15 mouse cellular contexts compared by ENCODE assay signal in genomic region chr11:117373195-117373594, GRCm38 (mm10).
A peak's percentile ranks its signal among the peaks of the same experiment; 100 is the strongest.
DNase-seq lines count a peak whose midpoint lies in the region; ATAC-seq and TF ChIP-seq lines count a peak whose summit lies in the region.
"Had no signal": no experiment of that assay in that cellular context is flagged by ENCODE, and none has a peak within 500 bp of the region (broad histone marks: within the 10 kb centered on the region; RNA-seq: fewer than 3 reads in every experiment).

No protein-coding gene starts in this region.

- no peak for TF ChIP-seq CTCF in testis, adult 2 months (IDR thresholded peaks at IDR 0.05; ENCODE audit: control insufficient read depth, insufficient read depth, insufficient replicate concordance, low read depth, low read length)
- no peak for TF ChIP-seq CTCF in forebrain, postnatal 0 days (IDR thresholded peaks at IDR 0.05; ENCODE audit: low read depth)
- no peak for TF ChIP-seq CTCF in layer of hippocampus, adult 2 months (conservative IDR thresholded peaks at IDR 0.05)

- H3K27ac ChIP-seq in testis, adult 2 months (ENCODE audit: control insufficient read depth, insufficient read depth, low read depth, low read length): no peak overlapping the region
- no peak overlapping the region for H3K27ac ChIP-seq in forebrain, postnatal 0 days (ENCODE audit: low read depth, low read length)
- no peak overlapping the region; the same call in 1 of the 2 replicates for H3K27ac ChIP-seq in layer of hippocampus, adult 2 months
- H3K27ac ChIP-seq: heart, embryonic 15.5 days; liver, embryonic 15.5 days had no signal

- peak overlapping the region; percentile 69 for H3K4me3 ChIP-seq in testis, adult 2 months (ENCODE audit: control insufficient read depth, low read depth, low read length)
- H3K4me3 ChIP-seq in forebrain, postnatal 0 days (ENCODE audit: low read depth, low read length): no peak overlapping the region
- no peak overlapping the region for H3K4me3 ChIP-seq in layer of hippocampus, adult 2 months
- H3K4me3 ChIP-seq: heart, embryonic 15.5 days; liver, embryonic 15.5 days had no signal

- 64% methylated on average over 20 of the region's 20 CpGs for WGBS in forebrain, postnatal 0 days

- no peaks in the 10 kb centered on the region for H3K27me3 ChIP-seq in testis, adult 2 months (ENCODE audit: control insufficient read depth, insufficient read depth, low read length)
- no peaks in the 10 kb centered on the region for H3K27me3 ChIP-seq in forebrain, postnatal 0 days (ENCODE audit: insufficient read depth, low read length)
- H3K27me3 ChIP-seq: liver, embryonic 15.5 days had no signal

- no peak overlapping the region for H3K9ac ChIP-seq in forebrain, postnatal 0 days
- H3K9ac ChIP-seq: heart, embryonic 15.5 days; liver, embryonic 15.5 days had no signal

- peak; percentile 45; the same call in 1 of the 2 replicates for ATAC-seq in forebrain, postnatal 0 days
- ATAC-seq in CD4-positive, CD25-positive, alpha-beta regulatory T cell, adult 4 months: no peak
- ATAC-seq: Patski had no signal

- peak; percentile 52 to 59 for DNase-seq in heart, postnatal 14 days
- no peak for DNase-seq in heart, adult 8-10 months (ENCODE audit: low spot score)
- no peak for DNase-seq in testis, postnatal 14 days (ENCODE audit: low spot score)
- DNase-seq in forebrain, postnatal 0 days: peak; percentile 32
- DNase-seq in layer of hippocampus, adult 2 months (ENCODE audit: low spot score in 2 of 2): no peak
- DNase-seq: adrenal gland, adult 8-10 months; kidney, adult 2 months; lung, postnatal 36 days; right cerebral cortex, postnatal 14 days; thymus, postnatal 36 days had no signal

- H3K4me2 ChIP-seq in forebrain, postnatal 0 days (ENCODE audit: low read depth): no peak overlapping the region
- H3K4me2 ChIP-seq: heart, embryonic 15.5 days; liver, embryonic 15.5 days had no signal

- peaks cover 3% of the 10 kb centered on the region; the same call in 1 of the 2 replicates for H3K4me1 ChIP-seq in testis, adult 2 months (ENCODE audit: control insufficient read depth, insufficient read depth, low read length)
- H3K4me1 ChIP-seq in forebrain, postnatal 0 days (ENCODE audit: insufficient read depth): no peaks in the 10 kb centered on the region
- H3K4me1 ChIP-seq: liver, embryonic 15.5 days had no signal

- TF ChIP-seq POLR2A in testis, adult 2 months (IDR thresholded peaks at IDR 0.05; ENCODE audit: control insufficient read depth, low read depth, low read length): no peak

- intact Hi-C loops in heart, postnatal 14 days (cut with DNase I): no loop called here

- no peaks in the 10 kb centered on the region for H3K9me3 ChIP-seq in forebrain, postnatal 0 days (ENCODE audit: low read length)
- H3K9me3 ChIP-seq: heart, embryonic 15.5 days; liver, embryonic 15.5 days had no signal

- no peaks in the 10 kb centered on the region for H3K36me3 ChIP-seq in testis, adult 2 months (ENCODE audit: control insufficient read depth, insufficient read depth, low read length)
- no peaks in the 10 kb centered on the region for H3K36me3 ChIP-seq in forebrain, postnatal 0 days (ENCODE audit: insufficient read depth)
- H3K36me3 ChIP-seq: heart, embryonic 15.5 days; liver, embryonic 15.5 days had no signal

Comparison
In these comparisons a context has a peak if more than half of its experiments do, and no peak if none do; other contexts are left out.
1. DNase-seq: peak in heart, postnatal 14 days (2 of 2) and forebrain, postnatal 0 days (single experiment); none in heart, adult 8-10 months (single experiment), testis, postnatal 14 days (single experiment) and layer of hippocampus, adult 2 months (0 of 2).